Mouse (Mus musculus) right cerebral cortex, adult 18-20 months (tissue): ENCODE measurements at regions not wholly inside any gene's neighbourhood (a gene's known extent, or its start where the extent isn't known, plus 50 kb on each side); places are given as distances from the start of the nearest gene placed in this dataset.
"Not testable (repeated sequence)": the region's sequence is repeated elsewhere in the genome, so short reads cannot be mapped to it uniquely, and the experiment has no call there.

Source experiments
- DNase-seq: peaks from one replicate; pipeline ENCODE4 v3.0.0; 2022; ENCODE audit warnings: mixed read lengths

DNA sequence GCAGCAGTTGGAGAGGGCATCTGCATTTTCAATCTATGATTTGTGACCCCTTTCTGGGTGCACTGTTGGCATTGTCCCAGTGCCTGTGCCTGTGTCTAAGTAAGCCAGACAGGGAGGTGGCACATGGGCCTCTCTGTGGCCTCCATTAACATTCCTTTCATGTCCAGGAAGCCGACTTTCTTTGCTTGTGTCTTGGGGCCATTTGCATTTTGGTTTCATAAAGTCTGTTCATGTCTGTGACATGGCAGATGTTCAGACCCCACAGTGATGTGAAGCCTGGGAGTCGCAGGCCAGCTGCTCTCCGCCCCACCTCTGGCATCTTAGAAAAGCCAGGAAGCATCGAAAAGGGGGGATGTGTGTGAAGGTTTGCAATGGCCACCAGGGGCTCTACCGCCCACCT, 153.1 kb downstream of the Kif26a start:
- no peak for DNase-seq

DNA sequence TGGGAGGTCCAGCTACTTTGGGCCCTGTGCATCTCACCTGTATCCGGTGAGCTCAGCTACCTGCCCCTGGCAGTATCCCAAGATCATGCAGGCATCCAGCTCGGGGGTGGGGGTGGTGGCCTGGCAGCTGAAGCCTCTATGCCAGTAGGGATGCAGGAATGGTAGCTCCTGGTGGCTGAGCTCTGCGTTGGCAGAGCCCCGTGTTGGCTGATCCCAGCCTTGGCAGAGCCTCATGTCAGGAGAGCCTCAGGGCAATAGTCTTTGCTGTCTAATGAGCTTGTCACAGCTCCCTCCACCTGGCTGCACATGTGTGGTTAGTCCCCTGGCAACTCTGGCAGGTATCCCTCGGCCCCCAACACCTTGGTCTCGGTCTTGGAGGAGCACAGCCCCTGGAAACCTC, 153.6 kb downstream of the Kif26a start:
- DNase-seq = no peak

DNA sequence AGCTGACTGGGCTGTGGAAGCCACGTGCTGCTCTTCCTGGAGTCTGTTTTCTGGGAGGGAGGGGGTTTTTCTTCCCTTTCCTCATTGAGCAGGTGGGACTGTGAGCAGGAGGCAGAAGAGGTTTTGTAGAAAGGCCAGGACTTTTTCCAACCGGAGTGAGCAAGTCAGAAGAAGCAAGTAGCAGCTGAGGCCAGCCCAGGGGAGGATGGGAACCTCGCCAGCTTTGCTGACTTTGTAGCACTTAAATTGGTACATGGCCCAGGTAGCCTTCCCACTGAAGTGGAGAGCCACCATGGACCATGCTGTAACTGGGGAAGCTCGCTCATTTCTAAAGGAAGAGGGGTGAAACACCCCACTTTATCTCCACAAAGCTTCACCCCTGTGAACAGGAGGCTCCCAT, 154.1 kb downstream of the Kif26a start:
- DNase-seq = no peak

DNA sequence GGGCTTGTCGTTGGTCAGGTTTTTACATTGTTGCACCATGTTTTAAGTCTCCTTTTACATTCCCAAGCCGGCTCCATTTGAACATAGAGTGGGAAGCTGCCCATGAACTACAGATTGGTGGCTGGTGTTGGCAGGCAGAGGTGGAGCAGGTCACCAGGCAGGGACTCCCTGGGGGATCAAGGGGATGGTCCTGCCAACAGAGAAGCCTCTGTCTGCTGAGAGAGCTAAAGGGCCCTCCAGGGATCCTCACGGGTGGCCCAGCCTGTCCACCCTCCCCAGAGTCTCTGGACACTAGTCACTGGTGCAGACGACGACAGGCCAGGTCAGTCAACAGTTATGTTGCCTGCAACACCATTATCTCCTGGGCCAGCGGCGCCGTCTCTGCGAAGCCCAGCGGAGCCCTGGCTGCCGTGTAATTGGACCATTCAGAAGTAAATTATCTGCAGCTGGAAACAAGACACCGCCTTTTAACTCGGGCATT, 155.4 kb downstream of the Kif26a start:
- DNase-seq = no peak

DNA sequence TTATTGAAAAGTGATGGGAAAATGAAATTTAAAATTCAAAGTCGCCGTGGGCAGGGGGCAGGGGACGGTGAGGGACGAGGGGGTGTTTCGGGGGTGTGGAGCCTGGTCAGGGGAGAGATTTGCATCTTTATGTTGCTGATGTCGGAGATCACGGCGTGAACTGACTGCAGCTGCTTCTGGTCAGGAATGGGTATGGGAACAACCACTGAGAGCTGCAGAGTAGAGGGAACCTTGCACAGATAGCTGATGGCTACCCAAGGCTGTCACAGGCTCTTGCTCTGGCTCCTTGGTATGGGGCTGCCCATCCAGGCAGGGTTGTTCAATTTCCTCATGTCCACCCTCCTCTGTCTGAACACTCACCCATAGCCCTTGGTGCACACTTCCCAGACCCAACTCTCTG, 155.9 kb downstream of the Kif26a start:
- no peak for DNase-seq

DNA sequence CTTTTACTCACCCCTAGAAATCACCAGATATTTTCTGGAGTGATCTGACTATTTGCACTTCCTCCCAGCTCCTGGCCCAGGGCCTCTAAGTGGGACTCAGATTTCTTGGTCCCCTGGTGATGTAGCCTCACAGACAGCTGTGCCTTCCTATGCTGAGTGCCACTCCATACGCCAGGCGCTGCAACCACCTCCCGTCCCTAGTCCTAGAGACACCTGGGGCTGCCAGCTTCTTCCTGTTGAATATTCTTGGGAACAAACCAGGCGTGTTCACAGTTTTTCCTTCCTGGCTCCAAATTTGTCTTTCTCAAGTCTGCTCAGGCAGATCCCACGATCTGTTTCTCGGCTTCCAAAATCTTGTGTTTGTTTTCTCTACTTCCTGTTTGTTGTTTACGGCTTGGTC, 160.2 kb downstream of the Kif26a start:
- DNase-seq = no peak

- DNase-seq = no peak
Measured at GRCm38 (mm10) chr12:112308016-112308415, 162.0 kb downstream of the Kif26a start.

DNA sequence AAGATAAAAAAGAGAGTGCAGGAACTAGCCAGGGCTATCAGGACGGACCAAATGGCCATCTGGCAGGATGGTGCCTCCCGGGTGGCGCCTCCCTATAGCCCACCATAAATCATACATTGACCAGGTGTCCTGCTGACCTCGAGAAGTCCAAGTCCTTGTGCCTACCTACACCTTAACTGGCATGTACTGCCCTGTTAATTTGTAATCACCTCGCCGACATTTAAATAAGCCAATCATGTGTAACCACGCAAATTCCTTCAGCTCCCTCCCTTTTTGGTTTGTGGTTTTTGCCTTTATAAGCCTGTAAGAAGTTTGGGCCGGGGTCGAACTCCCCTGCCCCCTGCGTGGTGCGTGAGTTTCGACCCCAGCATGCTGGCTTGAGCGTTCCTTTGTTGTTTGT, 163.1 kb downstream of the Kif26a start:
- DNase-seq = not testable (repeated sequence)

DNA sequence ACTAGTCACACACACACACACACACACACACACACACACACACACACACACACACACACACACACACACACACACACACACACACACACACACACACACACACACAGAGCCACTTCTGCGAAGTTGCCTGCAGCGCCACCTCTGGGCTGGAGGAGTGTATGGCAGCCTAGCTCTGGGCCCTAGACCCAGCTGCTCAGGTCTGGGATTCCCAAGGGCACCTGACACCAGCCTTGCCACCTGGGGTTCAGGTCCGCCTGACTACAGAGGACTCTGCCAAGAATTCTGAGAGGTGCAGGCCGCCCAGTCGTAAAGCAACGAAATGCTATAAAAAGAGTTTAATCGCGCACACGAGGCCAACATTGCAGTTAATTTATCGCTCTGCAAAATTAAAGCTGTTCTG, 163.8 kb downstream of the Kif26a start:
- DNase-seq = no peak

GRCm38 (mm10) chr12:112310661-112311060, 164.7 kb downstream of the Kif26a start:
- no peak for DNase-seq

- no peak for DNase-seq
Measured at GRCm38 (mm10) chr12:112314781-112315180, 168.8 kb downstream of the Kif26a start.

DNA sequence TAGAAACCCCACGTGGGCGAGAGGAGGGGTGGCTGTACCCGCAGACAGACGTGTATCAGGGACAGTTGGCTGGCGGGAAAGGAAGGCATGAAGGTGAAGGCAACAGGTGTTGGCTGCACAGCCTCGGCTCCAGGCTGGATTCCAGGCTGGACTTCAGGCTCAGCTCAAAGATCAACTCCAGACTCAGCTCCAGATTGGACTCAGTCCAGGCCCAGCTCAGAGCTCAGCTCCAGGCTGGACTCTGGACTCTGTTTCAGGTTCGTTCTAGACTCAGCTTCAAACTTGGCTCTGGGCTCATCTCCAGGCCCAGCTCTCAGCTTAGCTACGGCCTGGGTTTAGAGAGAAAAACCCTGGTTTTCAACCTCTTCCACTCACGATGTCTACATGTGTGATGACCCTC, 171.2 kb downstream of the Kif26a start:
- DNase-seq = no peak

DNA sequence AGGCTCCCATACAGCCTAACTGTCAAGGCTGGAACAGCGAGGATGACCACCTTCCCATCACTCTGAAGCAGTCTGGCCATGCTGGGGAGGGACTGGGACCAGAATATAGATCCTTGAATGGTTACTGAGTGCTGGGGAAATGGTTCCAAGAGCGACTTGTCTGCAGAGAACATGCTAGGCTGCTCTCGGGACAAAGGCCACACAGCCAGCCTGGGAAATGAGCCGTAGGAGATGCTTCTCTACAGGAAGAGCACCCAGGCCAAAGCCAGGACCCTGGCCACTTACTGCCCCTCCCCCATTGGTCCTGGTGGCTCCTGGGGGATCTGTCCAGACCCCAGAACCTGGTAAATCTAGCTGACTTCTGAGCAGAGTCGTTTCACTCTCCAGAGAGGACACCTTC, 170.8 kb upstream of the A530016L24Rik start:
- DNase-seq = no peak

DNA sequence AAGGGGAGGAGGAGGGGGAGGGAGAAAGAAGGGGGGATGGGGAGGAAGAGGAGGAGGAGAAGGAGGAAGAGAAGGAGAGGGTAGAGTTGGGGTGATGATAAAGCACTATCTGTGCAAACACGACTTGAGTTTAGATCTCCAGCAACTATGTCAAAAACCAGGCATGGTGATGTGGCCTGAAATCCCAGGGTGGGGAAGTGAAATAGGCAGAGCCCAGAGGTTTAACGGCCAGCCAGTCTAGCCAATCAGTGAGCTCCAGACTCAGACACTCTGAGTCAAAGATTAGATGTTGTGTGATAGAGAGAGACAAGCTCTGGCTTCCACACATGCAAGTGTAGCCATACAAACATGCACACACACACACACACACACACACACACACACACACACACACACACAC, 167.1 kb upstream of the A530016L24Rik start:
- no peak for DNase-seq

GRCm38 (mm10) chr12:112327411-112327810, 161.8 kb upstream of the A530016L24Rik start:
- no peak for DNase-seq

DNA sequence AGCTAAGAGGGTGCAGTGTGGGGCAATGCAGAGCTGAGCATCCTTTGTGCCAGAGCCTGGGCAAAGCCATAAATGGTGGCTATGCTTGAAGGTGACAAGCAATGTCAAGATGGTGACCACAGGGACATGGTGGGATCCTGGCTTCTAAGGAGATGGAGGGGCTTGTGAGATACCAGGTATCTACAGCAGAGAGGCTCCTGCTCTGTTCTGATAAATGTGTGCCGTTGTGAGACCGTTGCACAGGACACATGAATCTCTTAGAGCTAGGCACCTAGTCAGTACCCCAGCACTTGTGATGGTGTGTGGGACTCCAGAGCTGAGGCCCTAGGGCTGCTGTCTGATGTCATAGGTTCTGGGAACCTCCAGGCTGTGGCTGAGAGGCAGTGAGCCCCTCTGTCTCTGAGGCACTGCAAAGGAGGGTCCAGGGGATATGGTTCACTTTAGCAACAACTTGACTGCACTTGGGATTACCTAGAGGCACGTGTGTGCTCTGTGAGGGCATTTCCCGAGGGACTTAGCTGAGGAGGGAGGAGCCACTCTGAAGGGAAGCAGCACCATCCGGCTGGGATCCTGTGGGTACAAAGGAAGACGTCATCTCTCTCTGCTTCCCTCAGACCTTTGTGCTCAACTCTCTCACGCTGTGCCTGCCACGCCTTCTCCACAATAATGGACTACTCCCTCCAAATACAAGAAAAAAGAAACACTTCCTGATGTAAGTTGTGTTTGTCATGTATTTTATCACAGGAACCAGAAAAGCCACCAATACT, 160.3 kb upstream of the A530016L24Rik start:
- no peak for DNase-seq

DNA sequence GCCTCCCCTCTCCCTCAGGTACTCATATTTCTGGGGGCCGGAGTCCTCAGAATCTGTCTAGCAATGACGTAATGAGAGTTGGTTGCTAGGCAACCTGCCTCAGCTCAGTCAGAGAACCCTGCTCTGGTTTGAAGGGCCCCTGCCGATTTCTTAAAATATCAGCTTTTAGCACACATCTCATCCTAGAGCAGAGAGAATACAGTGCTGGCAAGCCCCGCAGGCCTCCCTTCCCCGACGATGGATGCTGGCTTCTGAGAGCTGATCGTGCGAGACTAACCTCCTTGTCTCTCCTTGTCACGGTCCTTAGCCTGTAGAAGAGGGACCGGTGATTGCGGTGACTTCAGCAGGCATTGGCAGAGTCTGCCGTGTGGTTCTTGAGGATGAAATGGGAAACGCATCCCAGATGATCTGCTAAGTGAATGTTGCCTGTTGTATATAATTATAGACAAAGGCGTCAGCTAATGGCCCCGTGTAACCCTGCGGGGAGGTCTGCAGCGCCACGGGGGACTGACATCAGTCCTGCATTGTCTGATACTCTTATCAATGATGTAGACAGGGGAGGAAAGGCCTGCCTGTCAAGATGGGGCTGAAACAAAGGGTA, 159.4 kb upstream of the A530016L24Rik start:
- DNase-seq = peak; percentile 89

DNA sequence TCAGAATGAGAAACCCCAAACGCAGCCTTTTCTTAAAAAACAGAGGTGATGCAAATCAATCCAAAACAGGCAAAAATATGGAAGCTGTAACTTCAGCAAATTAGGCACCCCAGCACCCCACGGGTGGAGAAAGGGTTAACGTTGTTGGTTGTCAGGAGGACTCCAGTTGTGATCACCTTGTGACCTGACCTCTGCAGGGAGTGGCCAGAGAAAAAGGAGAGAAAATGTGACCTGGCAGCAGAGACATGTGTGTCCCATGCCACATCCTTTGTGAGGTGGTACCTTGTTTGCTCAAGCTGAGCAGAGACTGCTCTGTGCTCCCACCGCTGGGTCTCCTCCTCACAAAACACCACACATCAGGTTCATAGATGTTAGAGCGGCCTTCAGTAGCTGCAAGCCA, 158.7 kb upstream of the A530016L24Rik start:
- DNase-seq = no peak

- no peak for DNase-seq
Measured at GRCm38 (mm10) chr12:112331061-112331460, 158.2 kb upstream of the A530016L24Rik start.

- DNase-seq = no peak
Measured at GRCm38 (mm10) chr12:112333125-112334079, 155.8 kb upstream of the A530016L24Rik start.

GRCm38 (mm10) chr12:112334106-112334855, 155.0 kb upstream of the A530016L24Rik start:
- DNase-seq = no peak

- DNase-seq = no peak
Measured at GRCm38 (mm10) chr12:112335641-112336040, 153.6 kb upstream of the A530016L24Rik start.
